Mouse (Mus musculus): ENCODE data around the gene Ift122. TPM values are rescaled to one million over a fixed set of nuclear protein-coding genes. Genes with fewer than 3 reads are reported as not detected.
A peak's percentile ranks its signal among the peaks of the same experiment; 100 is the strongest.

Ift122 gene
- total RNA-seq (2021), result 10 to 100 TPM; 24.0 to 25.9 TPM
- long read RNA-seq, full-length matches to known transcripts, result 15 of 18 reads
- long read RNA-seq, partial matches to known transcripts, result 2 of 18 reads
- long read RNA-seq, other reads (novel, unspliced or antisense), result 1 of 18 reads

- DNase-seq (ENCODE audit: low spot score in 2 of 2), result peak; percentile 97 to 98
Measured at GRCm38 (mm10) chr6:115853091-115853813, at the start of gene Ift122, which contains the start of gene Mbd4. TSS of gene Ift122 (plus strand) at chr6:115853470. TSS of gene Mbd4 (minus strand) at chr6:115853371.

GRCm38 (mm10) chr6:115803541-115804382 is 49.5 kb upstream of the Ift122 start:
- peak; percentile 80 to 81 for DNase-seq (ENCODE audit: low spot score in 2 of 2)

GRCm38 (mm10) chr6:115804432-115805192 is 48.7 kb upstream of the Ift122 start:
- no peak for DNase-seq (ENCODE audit: low spot score in 2 of 2)

GRCm38 (mm10) chr6:115807464-115808195 is 45.6 kb upstream of the Ift122 start:
- no peak for DNase-seq (ENCODE audit: low spot score in 2 of 2)

- no peak for DNase-seq (ENCODE audit: low spot score in 2 of 2)
Measured at GRCm38 (mm10) chr6:115808196-115808487, 45.1 kb upstream of the Ift122 start.

GRCm38 (mm10) chr6:115808488-115809231 is 44.6 kb upstream of the Ift122 start, which contains the start of gene Rpl32:
TSS of gene Rpl32 (minus strand) at chr6:115808747.
- peak; percentile 86 to 88 for DNase-seq (ENCODE audit: low spot score in 2 of 2)

GRCm38 (mm10) chr6:115811606-115812005 is 41.7 kb upstream of the Ift122 start:
- no peak for DNase-seq (ENCODE audit: low spot score in 2 of 2)

- DNase-seq (ENCODE audit: low spot score in 2 of 2), result peak; percentile 53 to 66
Measured at GRCm38 (mm10) chr6:115814104-115814503, 39.2 kb upstream of the Ift122 start.

- no peak for DNase-seq (ENCODE audit: low spot score in 2 of 2)
Measured at GRCm38 (mm10) chr6:115815041-115815440, 38.2 kb upstream of the Ift122 start.

- no peak for DNase-seq (ENCODE audit: low spot score in 2 of 2)
Measured at GRCm38 (mm10) chr6:115818129-115818528, 35.1 kb upstream of the Ift122 start.

GRCm38 (mm10) chr6:115821216-115821993 is 31.9 kb upstream of the Ift122 start:
- no peak for DNase-seq (ENCODE audit: low spot score in 2 of 2)

- DNase-seq (ENCODE audit: low spot score in 2 of 2), result peak in 1 of 2 experiments; percentile 36
Measured at GRCm38 (mm10) chr6:115823850-115824464, 29.3 kb upstream of the Ift122 start.

- no peak for DNase-seq (ENCODE audit: low spot score in 2 of 2)
Measured at GRCm38 (mm10) chr6:115830779-115831601, 22.3 kb upstream of the Ift122 start.

GRCm38 (mm10) chr6:115832152-115832850 is 21.0 kb upstream of the Ift122 start:
- no peak for DNase-seq (ENCODE audit: low spot score in 2 of 2)

- no peak for DNase-seq (ENCODE audit: low spot score in 2 of 2)
Measured at GRCm38 (mm10) chr6:115833861-115834260, 19.4 kb upstream of the Ift122 start.

GRCm38 (mm10) chr6:115838161-115838597 is 15.1 kb upstream of the Ift122 start, which contains the start of gene Efcab12:
TSS of gene Efcab12 (minus strand) at chr6:115838412.
- peak; percentile 54 to 59 for DNase-seq (ENCODE audit: low spot score in 2 of 2)

- no peak for DNase-seq (ENCODE audit: low spot score in 2 of 2)
Measured at GRCm38 (mm10) chr6:115838745-115839144, 14.5 kb upstream of the Ift122 start.
